Mouse (Mus musculus) limb, embryonic 14.5 days (tissue): Measurements from ENCODE around the gene Dram1. TPM values are rescaled to one million over a fixed set of nuclear protein-coding genes. Genes with fewer than 3 reads are reported as not detected.

Experiments used
- ATAC-seq: fragments of 200-750 bp; cut with Nextera tagmentation; 2 replicates; pipeline ENCODE4 v1.8.0; 2017; ENCODE audit warnings: low read depth, moderate number of reproducible peaks, moderate TSS enrichment; ENCODE audit not compliant: low FRiP score
- DNase-seq: peaks from one replicate; pipeline ENCODE4 v3.0.0-alpha.2; 2015; ENCODE audit warnings: low spot score
- H3K27ac ChIP-seq: fragments of 300-500 bp; sonication (generic); replicated peaks from 2 replicates; pipeline ENCODE4 v1.5.1; 2014; ENCODE audit warnings: low read depth, mild to moderate bottlenecking, low read length, moderate library complexity, mixed read lengths
- H3K27me3 ChIP-seq: fragments of 300-500 bp; sonication (generic); 2 replicates; pipeline ENCODE4 v1.6.1; 2014; ENCODE audit warnings: low read length, mixed read lengths; ENCODE audit not compliant: control insufficient read depth, insufficient read depth
- H3K36me3 ChIP-seq: fragments of 300-500 bp; sonication (generic); 2 replicates; pipeline ENCODE4 v1.6.1; 2014; ENCODE audit warnings: mild to moderate bottlenecking, low read length, moderate library complexity, mixed read lengths; ENCODE audit not compliant: control insufficient read depth, insufficient read depth
- H3K4me1 ChIP-seq: fragments of 300-500 bp; sonication (generic); 2 replicates; pipeline ENCODE4 v1.6.1; 2014; ENCODE audit warnings: antibody characterized with exemption, low read length, mixed read lengths; ENCODE audit not compliant: control insufficient read depth, insufficient read depth
- H3K4me2 ChIP-seq: fragments of 300-500 bp; sonication (generic); replicated peaks from 2 replicates; pipeline ENCODE4 v1.6.1; 2014; ENCODE audit warnings: low read depth, mild to moderate bottlenecking, low read length, moderate library complexity; ENCODE audit not compliant: severe bottlenecking
- H3K4me3 ChIP-seq: fragments of 300-500 bp; sonication (generic); replicated peaks from 2 replicates; pipeline ENCODE4 v1.5.1; 2014; ENCODE audit warnings: low read length
- H3K9ac ChIP-seq: fragments of 300-500 bp; sonication (generic); 2 replicates; pipeline ENCODE4 v1.6.1; 2014; ENCODE audit warnings: mild to moderate bottlenecking, low read depth, low read length, moderate library complexity; ENCODE audit not compliant: severe bottlenecking
- H3K9me3 ChIP-seq: fragments of 300-500 bp; sonication (generic); 2 replicates; pipeline ENCODE4 v1.6.1; 2016; ENCODE audit warnings: low read length; ENCODE audit not compliant: control insufficient read depth
- POLR2A ChIP-seq: fragments of 200-500 bp; IDR thresholded peaks from 2 replicates; pipeline ENCODE4 v1.8.0; 2012; ENCODE audit warnings: inconsistent platforms, mild to moderate bottlenecking, moderate library complexity, borderline replicate concordance; ENCODE audit not compliant: insufficient read depth, insufficient read length; ENCODE audit errors: extremely low read depth
- WGBS: fragments of 180-500 bp; shearing (Covaris S2); extraction: QIAGEN DNeasy Blood & Tissue Kit; methylation state at CpG from one replicate; pipeline ENCODE4 v1.1.7; 2014; 5-methylcytosine and 5-hydroxymethylcytosine counted together
- polyA plus RNA-seq, 2 experiments: library from polyadenylated mRNA; depleted of rRNA in 1 of 2; stranded (reverse) in 1 of 2; unstranded in 1 of 2; fragments of >200 nt; fragmentation: Nextera tagmentation in 1 of 2; extraction: Ambion mirVana in 1 of 2; gene quantifications; 2 replicates each; pipeline versions ENCODE4 v1.2.1 to v1.2.3; 2012 to 2014

Gene Dram1
- polyA plus RNA-seq, 2 experiments = 1.8 to 2.2 TPM

GRCm38 (mm10) chr10:88420141-88420541 is 41.3 kb upstream of the Dram1 start:
- H3K9ac ChIP-seq = no peak overlapping the region
- no peak overlapping the region for H3K27ac ChIP-seq
- no peaks in the 10 kb centered on the region for H3K27me3 ChIP-seq
- no peak for TF ChIP-seq POLR2A
- 71% methylated on average over 11 of the region's 11 CpGs for WGBS
- no peak overlapping the region for H3K4me3 ChIP-seq
- ATAC-seq (no peak), DNase-seq (no peak)
- H3K9me3 ChIP-seq = no peaks in the 10 kb centered on the region
- H3K4me1 ChIP-seq = no peaks in the 10 kb centered on the region
- H3K36me3 ChIP-seq = peaks cover 5% of the 10 kb centered on the region
- no peak overlapping the region for H3K4me2 ChIP-seq

GRCm38 (mm10) chr10:88417686-88418085 is 38.8 kb upstream of the Dram1 start:
- 89% methylated on average over 5 of the region's 5 CpGs for WGBS
- Histone ChIP-seq H3K4me2 (no peak overlapping the region), H3K36me3 (peaks cover 8% of the 10 kb centered on the region), H3K27ac (no peak overlapping the region), H3K9ac (no peak overlapping the region), H3K4me3 (no peak overlapping the region), H3K4me1 (no peaks in the 10 kb centered on the region), H3K9me3 (no peaks in the 10 kb centered on the region), H3K27me3 (no peaks in the 10 kb centered on the region)
- DNase-seq (no peak), ATAC-seq (no peak)
- TF ChIP-seq POLR2A = no peak

GRCm38 (mm10) chr10:88412290-88412995 is 33.6 kb upstream of the Dram1 start:
- Histone ChIP-seq H3K4me3 (no peak overlapping the region), H3K9me3 (no peaks in the 10 kb centered on the region), H3K36me3 (0 out of 2 replicates have a peak, but pooled peaks cover 5% of the 10 kb centered on the region), H3K4me1 (no peaks in the 10 kb centered on the region), H3K4me2 (no peak overlapping the region), H3K9ac (no peak overlapping the region), H3K27ac (no peak overlapping the region), H3K27me3 (no peaks in the 10 kb centered on the region)
- no peak for DNase-seq
- no peak for TF ChIP-seq POLR2A
- WGBS = 53% methylated on average over 17 of the region's 17 CpGs
- ATAC-seq = no peak

- Histone ChIP-seq H3K4me3 (no peak overlapping the region), H3K4me2 (no peak overlapping the region), H3K36me3 (no peaks in the 10 kb centered on the region), H3K27ac (no peak overlapping the region), H3K9ac (no peak overlapping the region), H3K9me3 (no peaks in the 10 kb centered on the region), H3K4me1 (no peaks in the 10 kb centered on the region), H3K27me3 (no peaks in the 10 kb centered on the region)
- DNase-seq (no peak), ATAC-seq (no peak)
- TF ChIP-seq POLR2A = no peak
- 57% methylated on average over 2 of the region's 2 CpGs for WGBS
Measured at GRCm38 (mm10) chr10:88409751-88410150, 30.9 kb upstream of the Dram1 start.

- no peak overlapping the region for H3K4me3 ChIP-seq
- no peak for TF ChIP-seq POLR2A
- no peak overlapping the region for H3K9ac ChIP-seq
- no peaks in the 10 kb centered on the region for H3K27me3 ChIP-seq
- no peaks in the 10 kb centered on the region for H3K4me1 ChIP-seq
- ATAC-seq (no peak), DNase-seq (no peak)
- H3K27ac ChIP-seq = no peak overlapping the region
- no peaks in the 10 kb centered on the region for H3K9me3 ChIP-seq
- WGBS = 90% methylated on average over 12 of the region's 12 CpGs
- no peaks in the 10 kb centered on the region for H3K36me3 ChIP-seq
- no peak overlapping the region for H3K4me2 ChIP-seq
Measured at GRCm38 (mm10) chr10:88407875-88408631, 29.2 kb upstream of the Dram1 start.
